Mouse (Mus musculus) urinary bladder, postnatal 14 days (tissue): ENCODE measurements at regions not wholly inside any gene's neighbourhood (a gene's known extent, or its start where the extent isn't known, plus 50 kb on each side); places are given as distances from the start of the nearest gene placed in this dataset.

ENCODE experiments used
- DNase-seq: peaks from one replicate; pipeline ENCODE4 v3.0.0; 2021; ENCODE audit warnings: low spot score

- no peak for DNase-seq
Observed at GRCm38 (mm10) chr3:38820787-38821186, 66.0 kb upstream of the Fat4 start.

GRCm38 (mm10) chr3:38820315-38820714 lies 66.4 kb upstream of the Fat4 start:
- DNase-seq = no peak

- DNase-seq = no peak
Observed at GRCm38 (mm10) chr3:38817651-38818050, 69.1 kb upstream of the Fat4 start.

- DNase-seq = no peak
Observed at GRCm38 (mm10) chr3:38812457-38812856, 74.3 kb upstream of the Fat4 start.

- no peak for DNase-seq
Observed at GRCm38 (mm10) chr3:38811635-38812034, 75.1 kb upstream of the Fat4 start.

GRCm38 (mm10) chr3:38806469-38807055 lies 80.2 kb upstream of the Fat4 start:
- no peak for DNase-seq

GRCm38 (mm10) chr3:38806036-38806435 lies 80.7 kb upstream of the Fat4 start:
- no peak for DNase-seq

- DNase-seq = no peak
Observed at GRCm38 (mm10) chr3:38795646-38796301, 91.0 kb upstream of the Fat4 start.

GRCm38 (mm10) chr3:38793221-38793620 lies 93.5 kb upstream of the Fat4 start:
- DNase-seq = no peak

GRCm38 (mm10) chr3:38788751-38789150 lies 98.0 kb upstream of the Fat4 start:
- DNase-seq = no peak

GRCm38 (mm10) chr3:38783711-38784110 lies 103.0 kb upstream of the Fat4 start:
- DNase-seq = no peak

- no peak for DNase-seq
Observed at GRCm38 (mm10) chr3:38783051-38783450, 103.7 kb upstream of the Fat4 start.

- no peak for DNase-seq
Observed at GRCm38 (mm10) chr3:38776743-38777366, 109.9 kb upstream of the Fat4 start.

GRCm38 (mm10) chr3:38754632-38755123 lies 132.1 kb upstream of the Fat4 start:
- DNase-seq = no peak

- no peak for DNase-seq
Observed at GRCm38 (mm10) chr3:38753446-38754205, 133.1 kb upstream of the Fat4 start.

- DNase-seq = no peak
Observed at GRCm38 (mm10) chr3:38742155-38742554, 144.6 kb upstream of the Fat4 start.

GRCm38 (mm10) chr3:38722606-38723005 lies 164.1 kb upstream of the Fat4 start:
- DNase-seq = no peak

- no peak for DNase-seq
Observed at GRCm38 (mm10) chr3:38712078-38712873, 174.5 kb upstream of the Fat4 start.

- no peak for DNase-seq
Observed at GRCm38 (mm10) chr3:38711229-38711628, 175.5 kb upstream of the Fat4 start.

GRCm38 (mm10) chr3:38707891-38708290 lies 178.8 kb upstream of the Fat4 start:
- DNase-seq = no peak

- DNase-seq = no peak
Observed at GRCm38 (mm10) chr3:38699206-38699605, 187.5 kb upstream of the Fat4 start.

- DNase-seq = no peak
Observed at GRCm38 (mm10) chr3:38697871-38698270, 188.9 kb upstream of the Fat4 start.
